Mouse (Mus musculus) CH12.LX (cell line): ENCODE measurements around the gene Ccdc57.

Source experiments
- CTCF ChIP-seq, 2 experiments: IDR thresholded peaks in 1 of 2; conservative IDR thresholded peaks in 1 of 2; 2 replicates each; pipeline ENCODE4 v1.5.1; 2011 to 2012; ENCODE audit warnings: low read depth in 2 of 2, low read length in 2 of 2, improper control_type of control experiment in 1 of 2, inconsistent platforms in 1 of 2, mild to moderate bottlenecking in 1 of 2, moderate library complexity in 1 of 2
- GABPA ChIP-seq: IDR thresholded peaks from 2 replicates; pipeline ENCODE4 v1.6.1; 2012; ENCODE audit warnings: low read depth, low read length, improper control_type of control experiment, inconsistent platforms; ENCODE audit not compliant: insufficient replicate concordance
- MAX ChIP-seq: IDR thresholded peaks from 2 replicates; pipeline ENCODE4 v1.6.1; 2011; ENCODE audit warnings: low read length, improper control_type of control experiment
- ZC3H11A ChIP-seq: IDR thresholded peaks from 2 replicates; pipeline ENCODE4 v1.6.1; 2012; ENCODE audit warnings: low read depth, mild to moderate bottlenecking, inconsistent platforms, low read length, improper control_type of control experiment
- ZNF384 ChIP-seq: IDR thresholded peaks from 2 replicates; pipeline ENCODE4 v1.6.1; 2012; ENCODE audit warnings: low read depth, low read length, improper control_type of control experiment, inconsistent platforms

- no peak for TF ChIP-seq GABPA
- no peak for TF ChIP-seq ZNF384
- TF ChIP-seq ZC3H11A = no peak
- TF ChIP-seq CTCF (conservative IDR thresholded peaks at IDR 0.05 in 1 of 2, IDR thresholded peaks at IDR 0.05 in 1 of 2; ENCODE audit: low read depth in 2 of 2, low read length in 2 of 2) = peak in 1 of 2 experiments; percentile 67; a peak in 2 of 4 replicates
- peak; percentile 73 for TF ChIP-seq MAX
Observed at GRCm38 (mm10) chr11:120823956-120824786, 108.5 kb downstream of the Ccdc57 start, which contains the start of gene Fasn.
